Mouse (Mus musculus): ENCODE data around the gene Gm49601. TPM values are rescaled to one million over a fixed set of nuclear protein-coding genes. Genes with fewer than 3 reads are reported as not detected.

Gm49601 gene
- total and polyA plus RNA-seq, 3 experiments, result 0.33 TPM; not detected in 2

- no peaks in the 10 kb centered on the region for H3K4me1 ChIP-seq (ENCODE audit: insufficient read depth, low read depth, low read length)
- peaks cover 37% of the 10 kb centered on the region; the same call in 1 of the 2 replicates for H3K27me3 ChIP-seq (ENCODE audit: insufficient read depth, low read length)
- H3K36me3 ChIP-seq (replicated peaks), result no peaks in the 10 kb centered on the region
- peaks cover 41% of the 10 kb centered on the region for H3K9me3 ChIP-seq (replicated peaks)
- ATAC-seq (ENCODE audit: extremely low read depth, insufficient number of reproducible peaks, low FRiP score, poor library complexity, severe bottlenecking), result no peak
- DNase-seq (ENCODE audit: low spot score), result no peak
- no peak for TF ChIP-seq CTCF (IDR thresholded peaks at IDR 0.05; ENCODE audit: low read depth, low read length)
- no peak for TF ChIP-seq POLR2AphosphoS5 (IDR thresholded peaks at IDR 0.05; ENCODE audit: insufficient replicate concordance, low read depth, low read length)
- no peak for TF ChIP-seq GATA1 (IDR thresholded peaks at IDR 0.05; ENCODE audit: borderline replicate concordance, low read length)
- no peak for TF ChIP-seq GATA2 (IDR thresholded peaks at IDR 0.05; ENCODE audit: borderline replicate concordance, low read depth, low read length)
- no peak for TF ChIP-seq TAL1 (conservative IDR thresholded peaks at IDR 0.05; ENCODE audit: low read depth, low read length)
- H3K4me3 ChIP-seq (ENCODE audit: low read depth, low read length), result no peak overlapping the region; the same call in 1 of the 2 replicates
Measured at GRCm38 (mm10) chr16:18586076-18586905, 39.9 kb downstream of the Gm49601 start.

GRCm38 (mm10) chr16:18585676-18586075, 40.6 kb downstream of the Gm49601 start:
- Histone ChIP-seq H3K27me3 (ENCODE audit: insufficient read depth, low read length) (peaks cover 32% of the 10 kb centered on the region; the same call in 1 of the 2 replicates), H3K4me3 (ENCODE audit: low read depth, low read length) (no peak overlapping the region), H3K9me3 (replicated peaks) (peaks cover 43% of the 10 kb centered on the region), H3K4me1 (ENCODE audit: insufficient read depth, low read depth, low read length) (no peaks in the 10 kb centered on the region), H3K36me3 (replicated peaks) (no peaks in the 10 kb centered on the region)
- no peak for ATAC-seq (ENCODE audit: extremely low read depth, insufficient number of reproducible peaks, low FRiP score, poor library complexity, severe bottlenecking)
- DNase-seq (ENCODE audit: low spot score), result no peak
- TF ChIP-seq POLR2AphosphoS5 (IDR thresholded peaks at IDR 0.05; ENCODE audit: insufficient replicate concordance, low read depth, low read length) (no peak), GATA2 (IDR thresholded peaks at IDR 0.05; ENCODE audit: borderline replicate concordance, low read depth, low read length) (no peak), TAL1 (conservative IDR thresholded peaks at IDR 0.05; ENCODE audit: low read depth, low read length) (no peak), GATA1 (IDR thresholded peaks at IDR 0.05; ENCODE audit: borderline replicate concordance, low read length) (no peak), CTCF (IDR thresholded peaks at IDR 0.05; ENCODE audit: low read depth, low read length) (no peak)

GRCm38 (mm10) chr16:18584901-18585510, 41.2 kb downstream of the Gm49601 start:
- peaks cover 26% of the 10 kb centered on the region; the same call in 1 of the 2 replicates for H3K27me3 ChIP-seq (ENCODE audit: insufficient read depth, low read length)

GRCm38 (mm10) chr16:18583673-18584357, 42.4 kb downstream of the Gm49601 start:
- no peak for TF ChIP-seq GATA2 (IDR thresholded peaks at IDR 0.05; ENCODE audit: borderline replicate concordance, low read depth, low read length)
- TF ChIP-seq CTCF (IDR thresholded peaks at IDR 0.05; ENCODE audit: low read depth, low read length), result no peak
- TF ChIP-seq TAL1 (conservative IDR thresholded peaks at IDR 0.05; ENCODE audit: low read depth, low read length), result no peak
- TF ChIP-seq GATA1 (IDR thresholded peaks at IDR 0.05; ENCODE audit: borderline replicate concordance, low read length), result no peak
- no peak for TF ChIP-seq POLR2AphosphoS5 (IDR thresholded peaks at IDR 0.05; ENCODE audit: insufficient replicate concordance, low read depth, low read length)
- no peaks in the 10 kb centered on the region for H3K4me1 ChIP-seq (ENCODE audit: insufficient read depth, low read depth, low read length)

More at GRCm38 (mm10) chr16:18584901-18585510, 41.2 kb downstream of the Gm49601 start:
- no peak for ATAC-seq (ENCODE audit: extremely low read depth, insufficient number of reproducible peaks, low FRiP score, poor library complexity, severe bottlenecking)
- no peak for DNase-seq (ENCODE audit: low spot score)
- no peaks in the 10 kb centered on the region for H3K4me1 ChIP-seq (ENCODE audit: insufficient read depth, low read depth, low read length)
- H3K36me3 ChIP-seq (replicated peaks), result no peaks in the 10 kb centered on the region
- TF ChIP-seq GATA1 (IDR thresholded peaks at IDR 0.05; ENCODE audit: borderline replicate concordance, low read length) (no peak), CTCF (IDR thresholded peaks at IDR 0.05; ENCODE audit: low read depth, low read length) (no peak), GATA2 (IDR thresholded peaks at IDR 0.05; ENCODE audit: borderline replicate concordance, low read depth, low read length) (no peak), TAL1 (conservative IDR thresholded peaks at IDR 0.05; ENCODE audit: low read depth, low read length) (no peak), POLR2AphosphoS5 (IDR thresholded peaks at IDR 0.05; ENCODE audit: insufficient replicate concordance, low read depth, low read length) (no peak)
- H3K9me3 ChIP-seq (replicated peaks), result peaks cover 43% of the 10 kb centered on the region
- H3K4me3 ChIP-seq (ENCODE audit: low read depth, low read length), result no peak overlapping the region

GRCm38 (mm10) chr16:18583169-18583568, 43.1 kb downstream of the Gm49601 start:
- no peaks in the 10 kb centered on the region for H3K36me3 ChIP-seq (replicated peaks)
- ATAC-seq (ENCODE audit: extremely low read depth, insufficient number of reproducible peaks, low FRiP score, poor library complexity, severe bottlenecking) (no peak), DNase-seq (ENCODE audit: low spot score) (no peak)
- H3K4me3 ChIP-seq (ENCODE audit: low read depth, low read length), result no peak overlapping the region
- peaks cover 39% of the 10 kb centered on the region for H3K9me3 ChIP-seq (replicated peaks)
- H3K4me1 ChIP-seq (ENCODE audit: insufficient read depth, low read depth, low read length), result no peaks in the 10 kb centered on the region
- TF ChIP-seq GATA1 (IDR thresholded peaks at IDR 0.05; ENCODE audit: borderline replicate concordance, low read length) (no peak), POLR2AphosphoS5 (IDR thresholded peaks at IDR 0.05; ENCODE audit: insufficient replicate concordance, low read depth, low read length) (no peak), TAL1 (conservative IDR thresholded peaks at IDR 0.05; ENCODE audit: low read depth, low read length) (no peak), CTCF (IDR thresholded peaks at IDR 0.05; ENCODE audit: low read depth, low read length) (no peak), GATA2 (IDR thresholded peaks at IDR 0.05; ENCODE audit: borderline replicate concordance, low read depth, low read length) (no peak)
- H3K27me3 ChIP-seq (ENCODE audit: insufficient read depth, low read length), result peaks cover 16% of the 10 kb centered on the region; the same call in 1 of the 2 replicates

More at GRCm38 (mm10) chr16:18583673-18584357, 42.4 kb downstream of the Gm49601 start:
- no peak for DNase-seq (ENCODE audit: low spot score)
- no peak for ATAC-seq (ENCODE audit: extremely low read depth, insufficient number of reproducible peaks, low FRiP score, poor library complexity, severe bottlenecking)
- Histone ChIP-seq H3K9me3 (replicated peaks) (peaks cover 43% of the 10 kb centered on the region), H3K4me3 (ENCODE audit: low read depth, low read length) (no peak overlapping the region), H3K27me3 (ENCODE audit: insufficient read depth, low read length) (peaks cover 18% of the 10 kb centered on the region; the same call in 1 of the 2 replicates), H3K36me3 (replicated peaks) (no peaks in the 10 kb centered on the region)

Measured in G1E (cell line).